Mouse (Mus musculus) cerebellum, adult 18-20 months (tissue): Measurements from ENCODE around the gene Kmt2c.
"Not testable (repeated sequence)": the region's sequence is repeated elsewhere in the genome, so short reads cannot be mapped to it uniquely, and the experiment has no call there.

Source experiments
- DNase-seq, 2 experiments: peaks; one replicate each; pipeline ENCODE4 v3.0.0; 2021

Kmt2c gene

DNA sequence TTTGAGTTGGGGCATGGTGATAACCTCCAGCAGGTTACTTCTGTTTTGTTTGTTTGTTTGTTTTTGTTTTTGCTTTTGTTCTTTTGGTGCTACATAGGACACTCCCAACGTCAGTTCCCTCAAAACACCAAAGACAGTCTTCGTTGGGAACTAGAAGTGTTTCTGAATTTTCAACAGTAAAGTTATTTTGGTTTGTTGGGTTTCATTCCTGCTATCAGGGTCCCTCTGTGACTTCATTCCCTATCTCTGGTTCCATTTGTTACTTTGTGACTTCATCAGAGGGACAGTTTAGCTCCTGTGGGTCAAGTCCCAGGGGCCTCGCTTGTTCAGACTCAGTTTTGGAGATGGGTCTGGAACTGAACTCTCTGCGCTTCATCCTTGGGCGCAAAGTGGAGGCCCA is 17.2 kb upstream of the Kmt2c start, which contains the start of gene Cct8l1:
Gene Cct8l1, plus strand, starts transcription at position 301 of the 400 bp plus-strand sequence.
- DNase-seq = no peak

DNA sequence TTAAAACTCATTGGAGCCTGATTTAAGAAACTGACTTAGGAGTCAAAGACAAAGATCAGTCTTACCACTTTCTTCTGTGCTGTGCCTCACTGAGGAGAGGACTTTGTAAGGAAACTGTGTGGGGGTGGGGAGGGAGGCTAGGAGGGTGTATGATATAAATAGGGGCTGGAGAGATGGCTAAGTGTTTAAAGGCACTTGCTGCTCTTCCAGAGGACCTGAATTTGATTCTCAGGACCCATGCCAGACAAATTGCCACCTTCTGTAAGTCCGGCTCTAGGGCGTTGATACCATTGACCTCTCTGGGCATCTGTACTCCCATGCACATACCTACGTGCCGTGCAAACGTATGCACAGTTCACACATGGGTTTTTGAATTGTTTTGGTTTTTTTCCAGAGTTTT is 7.5 kb upstream of the Kmt2c start:
- no peak for DNase-seq

DNA sequence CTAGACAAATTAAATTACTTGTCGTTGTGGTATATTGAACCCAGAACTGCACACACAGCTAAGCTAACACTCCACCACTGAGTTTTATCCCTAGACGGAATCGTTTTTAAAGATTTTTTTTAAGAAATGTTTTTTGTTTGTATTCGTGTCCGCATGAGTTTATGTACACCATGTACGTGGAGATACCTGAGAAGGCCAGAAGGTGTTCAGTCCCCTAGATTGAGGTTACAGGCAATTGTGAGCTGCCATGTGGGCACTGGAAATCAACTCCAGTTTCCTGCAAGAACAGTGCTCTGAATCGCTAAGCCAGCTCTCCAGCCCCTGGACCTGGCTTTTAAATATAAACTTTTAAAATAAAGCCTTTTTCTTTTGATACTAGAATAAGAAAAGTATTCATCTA is 2.1 kb upstream of the Kmt2c start:
- peak in 1 of 2 experiments; percentile 19 for DNase-seq

DNA sequence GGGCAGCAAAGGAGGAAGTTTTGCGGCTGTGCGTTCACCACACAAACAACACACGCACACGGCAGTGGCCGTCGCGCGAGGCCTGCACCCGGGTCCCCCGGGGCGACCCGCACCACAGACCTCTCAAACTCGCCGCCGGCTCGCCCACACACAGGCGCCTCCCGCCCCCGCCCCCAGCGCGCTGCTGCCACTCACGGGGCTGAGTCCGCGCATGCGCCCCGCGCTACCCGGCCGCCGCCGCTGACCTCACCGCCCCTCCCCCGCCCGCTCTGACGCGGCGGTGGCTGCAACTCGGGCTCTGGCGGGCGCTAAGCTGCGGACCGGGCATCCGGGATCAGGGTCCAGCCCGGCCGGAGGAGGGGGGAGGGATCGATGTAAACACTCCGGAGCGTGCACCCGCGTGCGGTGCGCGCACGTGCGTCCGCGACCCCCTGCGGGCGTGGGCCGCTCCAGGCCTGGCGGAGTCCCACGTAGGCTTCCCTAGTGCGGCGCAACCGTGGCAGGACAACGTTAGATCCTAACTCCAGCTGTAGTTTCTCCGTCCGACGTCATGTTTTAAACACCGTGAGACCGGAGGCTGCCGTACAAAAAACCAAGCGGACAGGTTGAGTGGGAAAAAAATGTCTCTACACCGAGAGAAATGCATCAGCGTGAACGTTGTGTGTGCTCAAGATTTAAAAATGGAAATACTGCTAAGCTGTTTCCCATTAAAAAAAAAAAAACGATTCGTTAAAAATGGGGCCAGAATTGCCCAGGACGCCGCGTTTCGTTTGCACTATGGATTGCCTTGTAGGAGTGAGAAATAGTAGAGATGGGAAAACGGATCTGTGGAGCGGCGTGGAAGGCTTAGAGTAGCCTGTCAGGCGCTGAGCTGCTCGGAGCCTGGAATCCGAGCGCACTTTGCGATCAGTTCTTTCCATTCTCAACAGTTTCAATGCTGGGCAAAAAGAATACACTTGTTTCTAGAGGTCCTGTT is 1.1 kb upstream of the Kmt2c start:
- DNase-seq = peak; percentile 96 to 100

DNA sequence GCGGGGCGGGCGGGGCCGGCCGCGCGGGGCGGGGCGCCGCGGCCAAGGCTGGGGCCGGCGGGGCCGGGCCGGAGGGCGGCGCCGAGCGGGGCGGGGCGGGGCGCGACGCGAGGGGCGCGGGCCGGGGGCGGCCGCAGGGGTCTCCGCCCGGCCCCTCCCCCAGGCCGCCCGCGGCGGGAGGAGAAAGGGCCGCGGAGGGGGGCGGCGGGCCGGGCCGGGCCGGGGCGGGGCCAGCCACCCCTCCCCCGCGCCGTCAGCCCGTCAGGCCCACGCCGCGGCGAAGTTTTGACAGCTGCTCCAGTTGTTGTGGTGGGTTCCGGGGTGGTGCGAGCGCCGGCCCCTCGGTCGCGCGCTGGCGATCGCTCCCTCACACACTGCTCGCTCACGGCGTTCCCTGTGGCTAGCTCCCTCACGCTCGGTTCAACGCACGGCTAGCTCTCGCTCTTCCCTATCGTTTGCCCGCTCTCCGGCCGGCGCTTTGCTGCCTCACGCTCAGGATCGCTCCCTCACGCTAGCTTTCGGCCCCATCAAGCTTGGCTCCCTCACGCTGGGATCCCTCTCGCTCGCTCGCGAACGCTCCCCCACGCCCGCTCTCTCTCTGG is 339 bp upstream of the Kmt2c start:
- DNase-seq = peak in 1 of 2 experiments; percentile 72

DNA sequence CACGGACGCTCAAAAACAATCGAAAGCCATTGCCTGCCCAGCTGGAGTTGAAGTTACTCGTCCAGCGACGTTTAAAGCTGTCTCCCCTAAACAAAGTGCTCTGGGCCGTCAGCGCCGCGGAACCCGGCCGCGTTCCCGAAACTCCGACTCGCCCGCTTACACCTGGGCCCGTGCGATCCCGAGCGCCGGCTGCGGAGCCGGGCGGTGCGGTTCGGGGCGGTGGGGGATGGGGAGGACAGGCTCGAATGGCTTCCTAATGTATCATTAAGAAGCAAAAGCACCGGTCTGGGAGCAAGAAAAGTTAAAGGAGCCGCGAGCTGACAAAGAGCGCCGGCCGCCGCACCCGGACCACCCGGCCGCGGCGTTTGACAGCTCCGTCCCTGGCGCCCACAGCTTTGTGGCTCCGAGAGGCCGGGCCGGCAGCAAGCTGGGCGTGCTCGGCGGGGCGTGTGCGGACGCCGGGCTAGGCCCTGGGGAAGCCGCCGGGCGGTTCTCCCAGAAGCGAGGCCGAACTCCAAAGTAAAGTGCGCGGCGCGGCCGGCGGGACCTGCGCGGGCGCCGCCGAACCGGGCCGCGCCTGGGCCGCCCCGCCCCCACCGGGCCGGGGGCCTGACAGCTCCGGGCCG is 750 bp downstream of the Kmt2c start:
- peak; percentile 46 to 70 for DNase-seq

DNA sequence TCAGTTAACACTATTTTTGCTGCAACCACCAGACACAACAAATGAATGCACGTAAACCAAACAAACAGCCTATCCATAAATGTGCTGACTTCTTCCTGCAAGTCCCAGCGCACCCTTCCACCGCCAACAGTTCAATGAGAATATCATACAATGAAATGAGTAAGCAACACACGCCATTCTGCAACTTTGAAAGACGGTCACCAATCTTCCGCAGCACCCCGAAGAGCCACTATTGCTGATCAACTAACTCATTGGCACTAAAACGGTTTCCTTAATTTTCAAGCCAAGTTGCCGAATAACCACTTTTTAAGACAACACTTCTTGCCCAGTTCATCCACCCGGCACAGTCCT is 1.2 kb downstream of the Kmt2c start:
- DNase-seq = peak in 1 of 2 experiments; percentile 20

GRCm38 (mm10) chr5:25496652-25497051 is 1.9 kb downstream of the Kmt2c start:
- DNase-seq = no peak

- no peak for DNase-seq
These were observed 19.7 kb downstream of the Kmt2c start for GRCm38 (mm10) chr5:25478863-25479262.

DNA sequence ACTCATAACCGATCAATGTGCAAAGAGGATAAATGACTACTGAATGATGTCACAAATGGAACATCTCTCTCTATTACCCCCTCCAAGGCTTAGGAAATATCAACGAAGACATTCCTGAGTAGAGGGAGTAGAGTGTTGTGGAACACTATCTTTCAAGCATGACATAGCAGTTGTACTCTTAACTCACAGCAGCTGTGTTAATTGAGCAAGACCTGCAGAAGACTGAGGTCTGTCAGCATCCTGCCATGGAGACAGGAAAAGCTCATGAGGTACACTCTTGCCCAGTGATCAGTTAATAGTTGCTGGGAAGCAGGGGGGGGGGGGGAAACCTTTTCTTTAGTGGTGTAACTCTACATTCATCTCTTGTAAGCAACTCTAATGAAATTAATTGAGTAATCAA is 22.8 kb downstream of the Kmt2c start:
- DNase-seq = no peak

GRCm38 (mm10) chr5:25472070-25472469 is 26.5 kb downstream of the Kmt2c start:
- DNase-seq = no peak

DNA sequence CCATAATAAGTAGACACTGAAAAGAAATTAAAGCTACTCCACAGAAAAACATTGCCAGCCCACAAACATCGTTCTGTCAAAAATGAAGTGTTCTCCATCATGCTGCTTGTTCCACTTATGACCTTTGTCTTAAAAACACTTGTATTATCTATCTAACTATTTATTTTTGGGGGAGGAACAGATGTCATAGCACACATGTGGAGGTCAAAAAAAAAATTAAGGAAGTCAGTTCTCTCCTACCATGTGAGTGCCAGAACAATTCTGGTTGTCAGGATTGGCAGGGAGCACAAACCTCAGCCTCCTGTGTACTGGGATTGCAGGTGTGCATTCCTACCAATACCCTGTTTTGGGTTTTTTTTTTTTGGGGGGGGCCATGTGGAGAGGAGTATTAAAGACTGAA is 36.6 kb downstream of the Kmt2c start:
- DNase-seq = no peak

DNA sequence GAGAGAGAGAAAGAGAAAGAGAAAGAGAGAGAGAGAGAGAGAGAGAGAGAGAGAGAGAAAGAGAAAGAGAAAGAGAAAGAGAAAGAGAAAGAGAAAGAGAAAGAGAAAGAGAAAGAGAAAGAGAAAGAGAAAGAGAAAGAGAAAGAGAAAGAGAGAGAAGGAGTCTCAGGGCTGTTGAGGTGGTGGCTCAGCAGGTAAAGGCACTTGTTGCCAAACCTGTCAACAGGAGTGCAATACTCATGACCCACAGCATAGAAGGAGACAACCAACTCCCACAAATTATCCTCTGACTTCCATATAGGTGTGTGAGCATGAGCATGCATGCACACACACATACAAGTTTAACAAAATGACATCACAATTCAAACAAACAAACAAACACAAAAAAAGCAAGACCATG is 43.2 kb downstream of the Kmt2c start:
- not testable (repeated sequence) for DNase-seq

DNA sequence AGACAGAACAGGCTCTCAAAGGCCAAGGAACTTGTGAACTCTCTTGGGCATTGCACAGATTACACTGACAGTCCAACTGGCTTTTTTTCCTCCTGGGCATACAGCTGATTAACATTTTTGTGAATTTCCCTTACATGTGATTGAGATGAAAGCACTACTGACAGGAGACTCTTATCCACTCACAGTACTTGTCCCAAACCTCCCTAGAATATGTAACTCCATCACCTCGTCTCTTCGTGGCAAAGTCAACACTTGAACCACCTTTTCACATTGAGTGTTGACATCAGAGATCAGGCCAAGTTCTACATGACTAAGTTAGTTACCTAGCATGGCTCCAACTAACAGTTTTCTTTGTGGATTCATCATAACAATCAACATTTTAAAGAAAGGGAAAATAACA is 45.9 kb downstream of the Kmt2c start:
- no peak for DNase-seq

DNA sequence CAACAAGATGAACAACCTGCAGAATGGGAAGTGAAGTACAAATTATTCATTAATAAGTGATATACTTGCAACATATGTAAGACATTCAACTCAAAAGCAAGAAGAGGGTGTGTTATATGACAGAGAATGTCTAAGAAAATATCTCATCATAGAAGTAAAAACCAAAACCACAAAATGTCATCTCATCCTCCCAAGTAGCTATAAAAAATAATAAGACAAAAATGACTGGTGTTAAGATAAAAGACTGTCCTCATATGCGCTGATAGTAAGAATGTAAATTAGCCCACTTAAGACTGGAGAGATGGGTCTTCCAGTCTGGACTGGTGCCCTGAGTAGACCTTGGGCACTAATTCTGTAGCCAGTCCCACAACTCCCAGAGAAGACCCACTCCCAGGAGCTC is 61.1 kb downstream of the Kmt2c start:
- DNase-seq = no peak

GRCm38 (mm10) chr5:25436081-25436480 is 62.5 kb downstream of the Kmt2c start:
- peak; percentile 58 to 66 for DNase-seq

DNA sequence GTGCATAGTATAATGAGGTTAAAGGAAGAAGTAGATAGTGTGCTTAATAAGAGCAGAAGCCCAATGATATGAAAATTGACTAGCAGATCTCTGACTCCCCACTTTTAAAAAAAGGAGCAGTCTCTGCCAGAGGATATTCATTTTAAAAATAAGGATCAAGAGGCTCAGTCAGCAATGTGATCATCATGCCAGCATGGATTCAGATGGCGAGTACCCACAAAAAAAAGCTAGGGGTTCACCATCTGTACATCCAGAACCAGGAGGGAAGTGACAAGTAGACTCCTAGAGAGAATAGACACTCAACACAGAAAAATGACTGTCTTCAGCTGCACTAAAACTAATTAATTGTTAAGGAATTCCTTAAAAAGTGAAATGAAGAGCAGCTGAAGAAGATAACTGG is 76.0 kb downstream of the Kmt2c start:
- DNase-seq = peak; percentile 19 to 39

DNA sequence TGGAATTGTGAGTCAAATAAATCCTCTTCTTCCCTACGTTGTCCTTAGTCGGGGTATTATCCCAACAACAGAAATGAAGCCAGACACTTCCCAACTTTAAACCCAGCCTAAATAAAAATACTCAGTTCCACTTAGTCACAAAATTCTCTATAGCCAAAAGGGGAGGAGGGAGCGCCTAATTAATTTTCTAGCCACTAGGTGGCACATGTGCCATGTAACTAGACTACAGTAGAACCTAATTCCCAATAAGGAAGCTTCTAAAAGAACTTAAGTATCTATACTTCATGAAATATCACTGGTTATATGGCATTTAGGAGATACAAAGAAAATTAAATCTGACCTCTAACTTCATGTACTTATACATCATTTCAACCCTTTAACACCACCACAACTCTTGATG is 78.0 kb downstream of the Kmt2c start:
- peak; percentile 79 to 80 for DNase-seq

- no peak for DNase-seq
These were observed 83.2 kb downstream of the Kmt2c start for GRCm38 (mm10) chr5:25415382-25415781.

DNA sequence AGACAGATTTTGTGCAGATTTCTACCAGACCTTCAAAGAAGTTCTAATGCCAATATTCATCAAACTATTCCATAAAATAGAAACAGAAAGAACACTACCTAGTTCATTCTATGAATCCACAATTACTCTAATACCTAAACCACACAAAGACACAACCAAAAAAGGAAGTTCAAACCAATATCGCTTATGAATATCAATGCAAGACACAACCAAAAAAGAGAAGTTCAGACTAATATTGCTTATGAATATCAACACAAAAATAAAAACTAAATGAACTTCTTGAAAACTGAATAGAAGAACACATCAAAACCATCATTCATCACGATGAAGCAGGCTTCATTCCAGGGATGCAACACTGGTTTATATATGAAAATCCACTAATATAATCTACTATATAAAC is 101.9 kb downstream of the Kmt2c start:
- no peak for DNase-seq

- no peak for DNase-seq
These were observed 105.9 kb downstream of the Kmt2c start for GRCm38 (mm10) chr5:25392655-25393054.

- DNase-seq = peak; percentile 18 to 24
These were observed 115.0 kb downstream of the Kmt2c start for GRCm38 (mm10) chr5:25383581-25383980.

DNA sequence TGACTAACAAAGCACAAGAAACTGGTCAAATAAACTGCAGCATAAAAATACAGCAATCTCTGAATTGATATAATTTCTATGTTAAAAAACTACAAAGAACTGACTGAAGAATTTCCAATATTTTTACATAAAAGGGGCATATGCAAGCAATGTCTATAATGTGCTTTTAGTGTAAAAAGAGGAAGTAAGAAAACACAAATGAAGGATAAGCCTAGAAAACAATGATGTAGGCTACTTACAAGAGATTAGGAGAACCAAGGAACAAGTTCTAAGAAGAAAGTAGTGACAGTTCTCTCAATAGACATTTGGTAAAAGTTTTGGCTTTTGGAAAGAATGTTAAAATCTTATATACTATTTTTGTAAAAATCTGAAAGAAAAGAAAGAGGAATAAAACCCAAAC is 119.4 kb downstream of the Kmt2c start:
- no peak for DNase-seq

- no peak for DNase-seq
These were observed 130.2 kb downstream of the Kmt2c start for GRCm38 (mm10) chr5:25368420-25368819.
